Mouse (Mus musculus): ENCODE measurements around the gene B230118H07Rik. TPM values are rescaled to one million over a fixed set of nuclear protein-coding genes. Genes with fewer than 3 reads are reported as not detected.

Gene B230118H07Rik
- polyA plus RNA-seq (2015; fragmentation: Nextera tagmentation; extraction: Ambion mirVana): 60.3 and 63.3 TPM in 2 replicates

DNA sequence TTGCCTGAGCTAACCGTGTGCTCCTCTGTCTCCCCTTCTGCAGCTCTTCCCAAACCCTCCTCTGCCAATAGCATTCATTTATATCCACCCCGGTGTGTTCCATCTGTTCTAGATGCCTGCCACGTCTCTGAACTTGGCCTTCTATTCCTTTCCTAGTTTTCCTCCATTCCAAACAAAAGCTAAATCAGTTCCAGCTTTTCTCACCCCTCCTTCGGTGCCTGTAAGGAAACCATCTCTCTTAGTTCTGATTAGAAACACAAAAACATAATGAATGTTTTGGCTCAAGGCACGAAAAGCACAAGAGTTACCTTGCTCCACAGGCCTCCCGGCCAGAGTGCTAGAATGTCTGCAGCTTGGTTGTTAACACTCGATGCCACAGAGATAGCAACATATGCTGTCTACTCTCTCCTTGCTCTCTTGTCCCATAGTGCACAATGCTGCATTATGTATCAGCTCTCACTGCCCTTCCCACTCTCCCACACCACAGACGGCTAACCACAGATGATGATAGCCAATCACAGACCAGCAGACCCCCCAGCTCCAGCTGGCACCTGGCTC is at the start of gene B230118H07Rik, which contains the start of gene Rag1:
Gene B230118H07Rik (minus strand): TSS at position 419 of the 558 bp plus-strand sequence.
Gene Rag1 (minus strand): TSS at position 388 of the 558 bp plus-strand sequence.
- peak within 1 kb of the TSS; percentile 27; the same call in 1 of the 2 replicates for H3K9ac ChIP-seq (ENCODE audit: low read length)
- H3K27ac ChIP-seq (ENCODE audit: low read length): no peak within 1 kb of the TSS
- WGBS: 27% methylated on average over 8 of the region's 8 CpGs
- H3K27me3 ChIP-seq (ENCODE audit: control insufficient read depth, insufficient read depth, low read length): no peaks in the 10 kb centered on the region
- no peak within 1 kb of the TSS for H3K4me2 ChIP-seq (ENCODE audit: low read depth, low read length)
- no peaks in the 10 kb centered on the region for H3K9me3 ChIP-seq (replicated peaks; ENCODE audit: control insufficient read depth, low read length)
- no peaks in the 10 kb centered on the region for H3K36me3 ChIP-seq (ENCODE audit: control insufficient read depth, insufficient read depth)
- peak; percentile 64; the same call in 1 of the 2 replicates for ATAC-seq (replicated peaks; ENCODE audit: extremely low read depth, insufficient read depth, low FRiP score)
- peaks cover 5% of the 10 kb centered on the region; the same call in 1 of the 2 replicates for H3K4me1 ChIP-seq (ENCODE audit: control insufficient read depth, insufficient read depth, low read length)
- peak within 1 kb of the TSS; percentile 39 for H3K4me3 ChIP-seq (ENCODE audit: low read length)

DNA sequence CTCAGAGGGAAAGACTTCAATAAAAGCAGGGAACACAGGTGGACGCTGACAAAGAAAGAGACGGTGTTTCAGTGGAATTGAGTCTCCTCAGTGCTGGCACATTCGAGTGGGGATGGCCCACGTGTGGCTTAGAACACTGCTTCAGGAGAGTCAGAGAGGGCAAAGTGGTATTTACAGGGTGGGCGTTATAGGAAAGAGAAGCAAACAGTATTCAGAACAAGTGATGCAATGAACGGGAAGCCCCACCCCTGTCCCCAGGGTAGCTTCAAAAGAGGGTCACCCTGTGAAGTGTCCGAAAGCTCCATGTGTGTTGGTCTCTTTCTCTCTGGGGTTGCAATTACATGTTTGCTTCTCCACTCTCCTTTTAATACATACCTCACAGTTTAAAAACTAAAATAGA is 46.3 kb upstream of the B230118H07Rik start:
- ATAC-seq (replicated peaks; ENCODE audit: extremely low read depth, insufficient read depth, low FRiP score): no peak
- H3K9me3 ChIP-seq (replicated peaks; ENCODE audit: control insufficient read depth, low read length): no peaks in the 10 kb centered on the region
- H3K4me3 ChIP-seq (ENCODE audit: low read length): no peak overlapping the region
- H3K27me3 ChIP-seq (ENCODE audit: control insufficient read depth, insufficient read depth, low read length): no peaks in the 10 kb centered on the region
- no peak overlapping the region for H3K4me2 ChIP-seq (ENCODE audit: low read depth, low read length)
- H3K27ac ChIP-seq (ENCODE audit: low read length): no peak overlapping the region
- WGBS: 90% methylated on average over 7 of the region's 7 CpGs
- no peaks in the 10 kb centered on the region for H3K4me1 ChIP-seq (ENCODE audit: control insufficient read depth, insufficient read depth, low read length)
- H3K9ac ChIP-seq (ENCODE audit: low read length): no peak overlapping the region
- H3K36me3 ChIP-seq (ENCODE audit: control insufficient read depth, insufficient read depth): peaks cover 44% of the 10 kb centered on the region

DNA sequence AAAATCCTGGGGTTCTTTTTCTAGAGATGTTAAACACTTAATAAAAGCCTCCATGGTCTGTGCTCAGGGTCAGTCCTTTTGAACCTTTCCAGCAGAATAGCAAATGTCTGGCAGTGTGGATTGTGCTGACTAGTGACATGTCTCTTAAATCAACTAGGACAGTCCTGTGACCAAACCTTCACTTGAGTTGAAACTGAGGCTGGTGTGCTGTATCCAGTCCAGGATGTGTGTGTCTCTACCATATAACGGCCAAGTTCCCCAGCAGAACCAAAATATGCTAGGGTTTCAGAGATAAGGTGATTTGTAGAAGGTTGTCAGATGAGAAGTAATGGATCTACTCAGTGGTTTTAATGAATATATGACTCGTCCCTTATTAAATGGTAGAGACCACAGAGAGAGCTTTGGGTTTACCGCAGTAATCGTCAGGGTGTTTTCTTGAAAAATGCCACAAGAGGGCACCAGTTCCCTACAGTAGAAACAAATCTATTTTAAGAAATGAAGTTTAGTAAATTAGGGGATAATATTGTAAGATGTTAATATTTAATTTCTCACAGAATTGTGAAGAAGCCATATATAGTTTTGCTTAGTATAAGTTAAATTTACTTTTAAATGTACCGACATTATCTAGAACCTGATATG is 44.4 kb upstream of the B230118H07Rik start:
- Histone ChIP-seq H3K9ac (ENCODE audit: low read length) (no peak overlapping the region), H3K4me1 (ENCODE audit: control insufficient read depth, insufficient read depth, low read length) (no peaks in the 10 kb centered on the region), H3K36me3 (ENCODE audit: control insufficient read depth, insufficient read depth) (peaks cover 46% of the 10 kb centered on the region), H3K27ac (ENCODE audit: low read length) (no peak overlapping the region), H3K27me3 (ENCODE audit: control insufficient read depth, insufficient read depth, low read length) (no peaks in the 10 kb centered on the region), H3K9me3 (replicated peaks; ENCODE audit: control insufficient read depth, low read length) (no peaks in the 10 kb centered on the region), H3K4me3 (ENCODE audit: low read length) (no peak overlapping the region), H3K4me2 (ENCODE audit: low read depth, low read length) (no peak overlapping the region)
- 50% methylated on average over 5 of the region's 5 CpGs for WGBS
- no peak for ATAC-seq (replicated peaks; ENCODE audit: extremely low read depth, insufficient read depth, low FRiP score)

DNA sequence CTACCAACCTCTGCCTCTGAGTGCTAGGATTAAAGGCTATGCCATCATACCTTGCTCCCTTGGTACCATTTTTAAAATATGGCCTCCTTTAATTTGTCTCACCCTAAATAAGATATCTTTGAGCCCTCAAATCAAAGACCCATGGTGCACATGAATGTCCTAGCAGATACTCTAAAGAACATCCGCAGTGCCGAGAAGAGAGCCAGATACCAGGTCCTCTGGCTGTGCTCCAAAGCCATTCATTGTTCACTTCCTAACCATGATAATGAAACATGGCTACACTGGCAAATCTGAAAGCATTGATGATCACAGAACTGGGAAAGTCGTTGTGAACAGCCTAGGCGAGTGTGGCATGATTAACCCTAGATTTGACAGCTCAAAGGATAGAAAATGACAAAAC is 43.7 kb upstream of the B230118H07Rik start:
- ATAC-seq (replicated peaks; ENCODE audit: extremely low read depth, insufficient read depth, low FRiP score): no peak
- H3K9ac ChIP-seq (ENCODE audit: low read length): no peak overlapping the region
- 46% methylated on average over 4 of the region's 4 CpGs for WGBS
- H3K4me2 ChIP-seq (ENCODE audit: low read depth, low read length): no peak overlapping the region
- no peaks in the 10 kb centered on the region for H3K27me3 ChIP-seq (ENCODE audit: control insufficient read depth, insufficient read depth, low read length)
- no peak overlapping the region for H3K4me3 ChIP-seq (ENCODE audit: low read length)
- H3K9me3 ChIP-seq (replicated peaks; ENCODE audit: control insufficient read depth, low read length): no peaks in the 10 kb centered on the region
- H3K4me1 ChIP-seq (ENCODE audit: control insufficient read depth, insufficient read depth, low read length): no peaks in the 10 kb centered on the region
- no peak overlapping the region for H3K27ac ChIP-seq (ENCODE audit: low read length)
- H3K36me3 ChIP-seq (ENCODE audit: control insufficient read depth, insufficient read depth): peaks cover 46% of the 10 kb centered on the region

DNA sequence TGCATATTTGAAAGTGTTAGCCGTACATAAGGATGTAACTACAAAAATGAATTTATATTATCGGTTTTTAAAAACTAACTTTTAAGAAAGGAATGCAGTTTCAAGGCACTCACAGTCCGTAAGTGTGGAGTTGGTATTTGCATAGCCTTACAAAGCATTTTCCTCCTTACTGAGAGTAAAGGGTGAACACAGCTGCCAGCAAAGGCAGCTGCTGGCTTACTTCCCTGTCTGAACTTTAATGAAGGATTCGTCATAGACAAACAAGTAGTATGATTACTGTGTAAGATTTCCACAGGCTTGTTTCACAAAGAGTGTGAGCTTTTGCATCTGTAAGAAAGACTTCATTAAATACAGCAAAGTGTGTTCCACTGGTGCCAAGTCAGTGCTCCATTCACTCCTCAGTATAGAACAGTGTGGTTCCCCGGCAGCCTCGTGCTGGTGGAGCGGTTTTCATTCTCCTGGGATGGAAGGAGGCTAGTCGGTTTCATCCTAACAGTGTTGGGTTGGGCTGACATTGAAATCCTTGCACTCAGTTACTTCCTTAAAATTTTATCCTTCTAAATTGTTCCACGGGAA is 41.0 kb upstream of the B230118H07Rik start:
- Histone ChIP-seq H3K36me3 (ENCODE audit: control insufficient read depth, insufficient read depth) (peaks cover 39% of the 10 kb centered on the region), H3K9ac (ENCODE audit: low read length) (no peak overlapping the region)

DNA sequence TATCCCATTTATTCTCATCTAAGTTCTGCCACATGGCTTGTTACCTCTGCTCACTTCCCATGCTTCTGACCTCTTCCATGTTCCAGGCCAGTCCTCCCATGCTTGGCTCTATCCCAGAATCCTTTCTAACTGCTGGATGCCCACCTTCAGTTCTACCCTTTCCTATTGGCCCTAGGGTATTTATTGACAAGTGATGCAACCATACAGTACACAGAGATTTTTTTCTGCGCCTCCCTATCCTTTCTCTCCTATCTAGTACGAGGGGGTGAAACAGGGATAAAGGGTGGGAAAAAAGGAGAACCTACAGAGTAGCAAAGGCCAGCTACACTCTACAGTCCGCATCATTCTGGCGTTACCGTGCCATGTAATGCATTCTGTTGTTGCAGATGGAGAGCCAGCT is 38.7 kb upstream of the B230118H07Rik start:
- Histone ChIP-seq H3K36me3 (ENCODE audit: control insufficient read depth, insufficient read depth) (peaks cover 39% of the 10 kb centered on the region), H3K4me3 (ENCODE audit: low read length) (no peak overlapping the region), H3K9ac (ENCODE audit: low read length) (no peak overlapping the region), H3K4me2 (ENCODE audit: low read depth, low read length) (no peak overlapping the region), H3K9me3 (replicated peaks; ENCODE audit: control insufficient read depth, low read length) (no peaks in the 10 kb centered on the region), H3K27ac (ENCODE audit: low read length) (no peak overlapping the region), H3K27me3 (ENCODE audit: control insufficient read depth, insufficient read depth, low read length) (no peaks in the 10 kb centered on the region), H3K4me1 (ENCODE audit: control insufficient read depth, insufficient read depth, low read length) (no peaks in the 10 kb centered on the region)
- WGBS: 91% methylated on average over 5 of the region's 5 CpGs
- ATAC-seq (replicated peaks; ENCODE audit: extremely low read depth, insufficient read depth, low FRiP score): no peak

More for the DNA sequence above, 41.0 kb upstream of the B230118H07Rik start:
- Histone ChIP-seq H3K4me3 (ENCODE audit: low read length) (no peak overlapping the region), H3K4me1 (ENCODE audit: control insufficient read depth, insufficient read depth, low read length) (no peaks in the 10 kb centered on the region), H3K27me3 (ENCODE audit: control insufficient read depth, insufficient read depth, low read length) (no peaks in the 10 kb centered on the region), H3K27ac (ENCODE audit: low read length) (no peak overlapping the region), H3K4me2 (ENCODE audit: low read depth, low read length) (no peak overlapping the region), H3K9me3 (replicated peaks; ENCODE audit: control insufficient read depth, low read length) (no peaks in the 10 kb centered on the region)
- 88% methylated on average over 9 of the region's 9 CpGs for WGBS
- ATAC-seq (replicated peaks; ENCODE audit: extremely low read depth, insufficient read depth, low FRiP score): no peak

DNA sequence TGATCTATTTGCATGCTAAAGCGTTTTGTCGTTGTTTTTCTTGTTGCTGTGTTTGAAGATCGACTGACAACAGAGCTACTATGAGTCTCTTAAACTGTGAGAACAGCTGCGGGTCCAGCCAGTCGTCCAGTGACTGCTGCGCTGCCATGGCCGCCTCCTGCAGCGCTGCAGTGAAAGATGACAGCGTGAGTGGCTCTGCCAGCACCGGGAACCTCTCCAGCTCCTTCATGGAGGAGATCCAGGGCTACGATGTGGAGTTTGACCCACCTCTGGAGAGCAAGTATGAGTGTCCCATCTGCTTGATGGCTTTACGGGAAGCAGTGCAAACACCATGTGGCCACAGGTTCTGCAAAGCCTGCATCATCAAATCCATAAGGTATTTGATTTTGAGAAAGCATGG is 35.1 kb upstream of the B230118H07Rik start:
- H3K9me3 ChIP-seq (replicated peaks; ENCODE audit: control insufficient read depth, low read length): no peaks in the 10 kb centered on the region
- H3K4me3 ChIP-seq (ENCODE audit: low read length): no peak overlapping the region
- H3K4me2 ChIP-seq (ENCODE audit: low read depth, low read length): no peak overlapping the region
- H3K4me1 ChIP-seq (ENCODE audit: control insufficient read depth, insufficient read depth, low read length): peaks cover 2% of the 10 kb centered on the region
- H3K27me3 ChIP-seq (ENCODE audit: control insufficient read depth, insufficient read depth, low read length): no peaks in the 10 kb centered on the region
- H3K27ac ChIP-seq (ENCODE audit: low read length): no peak overlapping the region
- H3K36me3 ChIP-seq (ENCODE audit: control insufficient read depth, insufficient read depth): peaks cover 20% of the 10 kb centered on the region
- 85% methylated on average over 12 of the region's 12 CpGs for WGBS
- ATAC-seq (replicated peaks; ENCODE audit: extremely low read depth, insufficient read depth, low FRiP score): no peak
- H3K9ac ChIP-seq (ENCODE audit: low read length): no peak overlapping the region

DNA sequence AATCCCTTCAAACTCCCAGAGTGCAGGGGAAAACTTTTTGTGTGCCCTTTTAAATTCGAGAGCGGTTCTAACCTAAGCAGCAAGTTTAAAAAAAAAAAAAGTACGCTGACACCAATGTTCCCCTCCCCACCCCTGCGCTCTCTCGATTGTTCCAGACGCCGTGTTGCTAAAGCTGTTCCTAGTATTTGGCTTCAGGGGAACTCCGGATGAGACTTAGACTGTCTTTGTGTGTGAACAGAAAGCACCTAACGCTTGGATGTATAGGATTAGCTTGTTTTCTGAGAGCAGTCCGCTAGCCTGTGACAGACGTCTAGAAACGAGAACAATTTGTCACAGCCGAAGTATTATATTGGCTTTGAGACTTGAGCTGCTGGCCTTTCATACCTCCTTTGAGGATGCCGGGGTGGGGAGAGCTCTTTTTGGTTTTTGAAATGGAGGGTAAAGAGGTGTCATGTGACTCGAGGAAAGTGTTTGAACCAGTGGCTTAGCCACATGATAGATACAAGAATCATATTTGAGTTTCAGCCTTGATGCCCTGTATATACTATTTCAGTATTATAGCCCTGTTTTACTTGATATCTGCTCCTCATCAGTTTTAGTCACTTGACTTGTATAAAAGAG is 29.9 kb upstream of the B230118H07Rik start:
- Histone ChIP-seq H3K4me3 (ENCODE audit: low read length) (peak overlapping the region; percentile 97), H3K9ac (ENCODE audit: low read length) (peak overlapping the region; percentile 95), H3K4me2 (ENCODE audit: low read depth, low read length) (peak overlapping the region; percentile 86), H3K36me3 (ENCODE audit: control insufficient read depth, insufficient read depth) (no peaks in the 10 kb centered on the region), H3K9me3 (replicated peaks; ENCODE audit: control insufficient read depth, low read length) (no peaks in the 10 kb centered on the region), H3K27me3 (ENCODE audit: control insufficient read depth, insufficient read depth, low read length) (no peaks in the 10 kb centered on the region), H3K27ac (ENCODE audit: low read length) (no peak overlapping the region; the same call in 1 of the 2 replicates), H3K4me1 (ENCODE audit: control insufficient read depth, insufficient read depth, low read length) (peaks cover 6% of the 10 kb centered on the region)
- ATAC-seq (replicated peaks; ENCODE audit: extremely low read depth, insufficient read depth, low FRiP score): no peak
- WGBS: 8% methylated on average over 15 of the region's 15 CpGs
